Mouse (Mus musculus): ENCODE results near the gene Mocs1. TPM values are rescaled to one million over a fixed set of nuclear protein-coding genes. Genes with fewer than 3 reads are reported as not detected.

Gene Mocs1
- polyA plus RNA-seq (2017; shearing (Covaris generic)): 24.4 TPM

GRCm38 (mm10) chr17:49428239-49428688 is at the start of gene Mocs1:
Gene Mocs1, plus strand, starts transcription at chr17:49428362.

Other genes with a start within 250 kb of the Mocs1 start
- gene Daam2, start 136.0 kb downstream of the Mocs1 start, polyA plus RNA-seq (2017; shearing (Covaris generic)): 0.02 TPM
- not detected for gene Kif6, start 186.8 kb downstream of the Mocs1 start, polyA plus RNA-seq (2017; shearing (Covaris generic))